Mouse (Mus musculus) bone marrow macrophage, adult 2 months (primary cell): ENCODE results near the gene Hectd2.

Experiments
- CTCF ChIP-seq: IDR thresholded peaks from 2 replicates; pipeline ENCODE4 v1.5.1; 2012; ENCODE audit warnings: low read depth, mild to moderate bottlenecking, low read length, moderate library complexity
- POLR2A ChIP-seq: IDR thresholded peaks from 2 replicates; pipeline ENCODE4 v1.6.1; 2012; ENCODE audit warnings: mild to moderate bottlenecking, low read depth, low read length, borderline replicate concordance

GRCm38 (mm10) chr19:36580874-36581273 lies 26.4 kb downstream of the Hectd2 start:
- TF ChIP-seq POLR2A (no peak), CTCF (no peak)
